In the genomic region with DNA sequence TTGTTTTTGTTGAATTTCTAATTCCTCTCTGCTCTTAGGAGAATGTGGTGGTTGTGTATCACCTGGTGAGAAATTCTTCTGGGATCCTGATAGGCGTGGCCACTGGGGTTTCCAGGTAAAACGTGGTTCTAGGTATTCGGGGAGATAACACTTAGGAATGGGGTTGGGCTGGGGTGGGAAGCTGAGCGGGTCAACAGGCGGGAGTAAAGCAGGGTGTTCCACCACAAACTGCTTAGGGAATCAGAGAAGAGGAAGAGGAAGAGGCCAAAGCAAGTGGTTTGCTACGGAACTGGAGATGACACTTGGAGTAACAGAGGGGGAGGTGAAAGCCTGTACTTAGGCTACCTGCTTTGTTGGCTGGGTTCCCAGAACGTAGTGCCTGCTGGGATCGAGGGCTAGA, we compare ENCODE assay signal across 25 mouse cellular contexts.
"Had no signal": no experiment of that assay in that cellular context is flagged by ENCODE, and none has a peak within 500 bp of the region (broad histone marks: within the 10 kb centered on the region; RNA-seq: fewer than 3 reads in every experiment).

No protein-coding gene starts in this region.

- H3K27me3 ChIP-seq: heart, embryonic 12.5 days; hindbrain, embryonic 12.5 days; intestine, embryonic 15.5 days; limb, embryonic 12.5 days; liver, embryonic 13.5 days had no signal

- H3K9ac ChIP-seq: heart, embryonic 12.5 days; hindbrain, embryonic 12.5 days; hindbrain, embryonic 14.5 days; intestine, embryonic 15.5 days; limb, embryonic 12.5 days; liver, embryonic 13.5 days had no signal

- H3K27ac ChIP-seq: gastrocnemius, adult 2 months; heart, adult 2 months; hindbrain, embryonic 10.5 days; hindbrain, embryonic 12.5 days; hindbrain, embryonic 14.5 days; intestine, embryonic 15.5 days; layer of hippocampus, adult 2 months; left cerebral cortex, adult 2 months; limb, embryonic 10.5 days; limb, embryonic 12.5 days; liver, embryonic 13.5 days had no signal

- H3K36me3 ChIP-seq: heart, embryonic 12.5 days; hindbrain, embryonic 10.5 days; hindbrain, embryonic 12.5 days; intestine, embryonic 15.5 days; limb, embryonic 10.5 days; limb, embryonic 12.5 days; liver, embryonic 13.5 days had no signal

- ATAC-seq: hindbrain, embryonic 16.5 days; inflammation-experienced regulatory T-cells, adult 6 months; intestine, embryonic 15.5 days; intestine, postnatal 0 days had no signal

- H3K4me2 ChIP-seq: heart, embryonic 12.5 days; hindbrain, embryonic 12.5 days; hindbrain, embryonic 14.5 days; intestine, embryonic 15.5 days; limb, embryonic 12.5 days; liver, embryonic 11.5 days; liver, embryonic 13.5 days had no signal

- H3K4me1 ChIP-seq: heart, embryonic 12.5 days; hindbrain, embryonic 10.5 days; hindbrain, embryonic 12.5 days; intestine, embryonic 15.5 days; liver, embryonic 13.5 days had no signal

- H3K4me3 ChIP-seq: gastrocnemius, adult 2 months; heart, adult 2 months; heart, embryonic 12.5 days; hindbrain, embryonic 10.5 days; hindbrain, embryonic 12.5 days; intestine, embryonic 15.5 days; layer of hippocampus, adult 2 months; left cerebral cortex, adult 2 months; limb, embryonic 10.5 days; limb, embryonic 12.5 days; liver, embryonic 13.5 days had no signal

- DNase-seq: gastrocnemius, adult 2 months; gastrocnemius, postnatal 10 days; gastrocnemius, postnatal 25 days; heart, adult 2 months; heart, postnatal 14 days; heart, postnatal 4 days; kidney, adult 18-20 months; kidney, adult 8-10 months; kidney, postnatal 10 days; kidney, postnatal 4 days; liver; liver, embryonic 13.5 days had no signal

- H3K9me3 ChIP-seq: intestine, embryonic 15.5 days; limb, embryonic 10.5 days had no signal
